Mouse (Mus musculus) spleen, adult 2 months (tissue): ENCODE measurements around the gene Efemp1. TPM values are rescaled to one million over a fixed set of nuclear protein-coding genes. Genes with fewer than 3 reads are reported as not detected.

Experiments used
- DNase-seq, 2 experiments: peaks; one replicate each; pipeline versions ENCODE4 v3.0.0 to v3.0.0-alpha.2; 2012 to 2021; ENCODE audit warnings: low spot score in 2 of 2, low read depth in 1 of 2
- H3K27ac ChIP-seq: fragments of 200-500 bp; 2 replicates; pipeline ENCODE4 v1.5.1; 2012; ENCODE audit warnings: low read length, inconsistent platforms; ENCODE audit not compliant: insufficient read depth
- H3K27me3 ChIP-seq: fragments of 200-500 bp; 2 replicates; pipeline ENCODE4 v1.6.1; 2012; ENCODE audit warnings: mild to moderate bottlenecking, moderate library complexity, low read length, inconsistent platforms; ENCODE audit not compliant: control insufficient read depth, insufficient read depth
- H3K36me3 ChIP-seq: fragments of 200-500 bp; 2 replicates; pipeline ENCODE4 v1.6.1; 2012; ENCODE audit warnings: mild to moderate bottlenecking, low read length, inconsistent platforms; ENCODE audit not compliant: control insufficient read depth, insufficient read depth
- H3K4me1 ChIP-seq: fragments of 200-500 bp; 2 replicates; pipeline ENCODE4 v1.6.1; 2011; ENCODE audit warnings: inconsistent platforms; ENCODE audit not compliant: control insufficient read depth, insufficient read depth, insufficient read length
- H3K4me3 ChIP-seq: fragments of 200-500 bp; 2 replicates; pipeline ENCODE4 v1.5.1; 2011; ENCODE audit warnings: mild to moderate bottlenecking, inconsistent platforms; ENCODE audit not compliant: insufficient read depth, insufficient read length; ENCODE audit errors: extremely low read depth
- CTCF ChIP-seq: fragments of 200-500 bp; IDR thresholded peaks from 2 replicates; pipeline ENCODE4 v1.5.1; 2011; ENCODE audit warnings: mild to moderate bottlenecking, inconsistent platforms; ENCODE audit not compliant: insufficient read depth, insufficient read length, insufficient replicate concordance; ENCODE audit errors: extremely low read depth
- POLR2A ChIP-seq: fragments of 200-500 bp; IDR thresholded peaks from 2 replicates; pipeline ENCODE4 v1.6.1; 2011; ENCODE audit warnings: low read depth, low read length, inconsistent platforms
- WGBS: fragments of 180-500 bp; shearing (Covaris S2); methylation state at CpG from one replicate; pipeline ENCODE4 v1.1.7; 2018; 5-methylcytosine and 5-hydroxymethylcytosine counted together
- polyA plus RNA-seq: library from polyadenylated mRNA; depleted of rRNA; stranded (reverse); fragments of >200 nt; gene quantifications from 2 replicates; pipeline ENCODE4 v1.2.3, GENCODE M21; 2012

Efemp1 gene
- polyA plus RNA-seq, 1 experiment, result 5.2 TPM

DNA sequence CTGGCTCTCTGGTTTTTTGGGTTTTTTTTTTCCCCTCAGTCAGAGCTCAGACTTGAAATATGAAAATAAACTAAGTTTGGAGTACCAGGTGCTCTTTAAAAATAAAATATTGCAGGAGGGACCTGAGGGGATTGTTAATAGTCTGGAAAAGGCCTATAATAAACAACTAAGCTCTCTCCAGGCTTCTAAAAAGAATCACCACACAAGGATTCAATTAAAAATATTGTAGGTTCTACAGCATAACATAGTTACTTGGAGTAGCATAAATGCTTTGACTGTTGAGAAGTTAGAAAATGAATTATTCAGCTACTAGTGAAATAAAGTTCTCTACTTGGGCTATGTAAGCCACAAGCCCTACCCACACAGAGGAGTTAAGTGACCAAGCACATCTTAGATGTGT, 17.9 kb upstream of the Efemp1 start:
- no peaks in the 10 kb centered on the region for H3K36me3 ChIP-seq
- H3K4me3 ChIP-seq, result no peak overlapping the region
- H3K27ac ChIP-seq, result no peak overlapping the region
- TF ChIP-seq POLR2A (no peak), CTCF (no peak)
- no peak for DNase-seq
- no peaks in the 10 kb centered on the region for H3K4me1 ChIP-seq
- H3K27me3 ChIP-seq, result no peaks in the 10 kb centered on the region

- Histone ChIP-seq H3K27ac (no peak overlapping the region), H3K36me3 (no peaks in the 10 kb centered on the region), H3K27me3 (no peaks in the 10 kb centered on the region), H3K4me3 (no peak overlapping the region), H3K4me1 (no peaks in the 10 kb centered on the region)
- no peak for DNase-seq
- TF ChIP-seq CTCF, result no peak
- TF ChIP-seq POLR2A, result no peak
These were observed 3.2 kb upstream of the Efemp1 start for GRCm38 (mm10) chr11:28849841-28850240.

DNA sequence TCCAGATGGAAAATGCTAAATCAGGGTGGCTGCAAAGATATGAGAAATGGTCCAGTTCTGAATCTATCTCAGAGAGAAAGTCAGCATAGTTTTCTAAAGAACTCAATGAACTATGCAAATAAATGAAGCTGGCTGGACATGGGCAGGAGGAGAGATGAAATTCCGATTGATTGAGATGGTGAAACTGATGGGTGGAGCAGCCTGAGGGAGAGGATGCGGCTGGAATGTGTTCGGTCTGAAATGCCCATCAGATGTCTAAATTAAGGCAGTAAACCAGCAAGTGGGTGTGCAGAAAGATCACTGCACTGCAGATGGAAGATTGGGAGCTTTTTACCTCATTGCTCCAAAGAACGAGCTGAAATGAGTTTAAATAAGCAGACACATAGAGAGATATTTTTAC, 1.4 kb upstream of the Efemp1 start:
- DNase-seq, result no peak
- no peaks in the 10 kb centered on the region for H3K27me3 ChIP-seq
- no peaks in the 10 kb centered on the region for H3K4me1 ChIP-seq
- no peak overlapping the region for H3K27ac ChIP-seq
- no peak for TF ChIP-seq POLR2A
- no peak for TF ChIP-seq CTCF
- no peaks in the 10 kb centered on the region for H3K36me3 ChIP-seq
- 92% methylated on average over 4 of the region's 4 CpGs for WGBS
- no peak overlapping the region for H3K4me3 ChIP-seq

DNA sequence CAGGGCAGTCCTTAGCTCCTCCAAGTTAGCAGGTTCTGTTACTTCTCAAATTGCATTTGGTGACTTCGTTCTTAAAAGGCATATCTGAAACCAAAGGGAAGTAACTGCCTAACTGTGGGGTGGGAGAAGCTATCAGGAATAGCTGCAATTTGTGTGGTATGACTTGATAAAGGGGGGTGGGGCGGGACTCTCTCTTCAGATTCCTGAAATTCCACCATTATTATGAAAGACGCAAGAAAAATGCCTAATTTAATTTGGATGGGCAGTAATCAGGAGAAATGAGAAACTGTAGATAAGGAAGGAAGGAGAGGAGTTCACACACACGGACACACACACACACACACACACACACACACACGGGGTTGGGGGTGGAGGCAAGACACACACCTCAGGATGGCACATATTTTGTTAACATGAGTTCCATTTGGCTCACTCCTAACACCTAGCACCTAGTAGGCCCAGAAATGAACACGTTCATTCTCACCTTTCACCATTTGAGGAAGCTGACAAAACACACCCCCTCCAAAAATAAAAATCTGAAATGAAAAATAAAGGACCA, 564 bp upstream of the Efemp1 start:
- Histone ChIP-seq H3K4me1 (no peaks in the 10 kb centered on the region), H3K36me3 (no peaks in the 10 kb centered on the region), H3K27ac (no peak overlapping the region), H3K27me3 (no peaks in the 10 kb centered on the region), H3K4me3 (no peak overlapping the region)
- TF ChIP-seq POLR2A, result no peak
- TF ChIP-seq CTCF, result no peak
- no peak for DNase-seq
- 34% methylated on average over 6 of the region's 6 CpGs for WGBS

DNA sequence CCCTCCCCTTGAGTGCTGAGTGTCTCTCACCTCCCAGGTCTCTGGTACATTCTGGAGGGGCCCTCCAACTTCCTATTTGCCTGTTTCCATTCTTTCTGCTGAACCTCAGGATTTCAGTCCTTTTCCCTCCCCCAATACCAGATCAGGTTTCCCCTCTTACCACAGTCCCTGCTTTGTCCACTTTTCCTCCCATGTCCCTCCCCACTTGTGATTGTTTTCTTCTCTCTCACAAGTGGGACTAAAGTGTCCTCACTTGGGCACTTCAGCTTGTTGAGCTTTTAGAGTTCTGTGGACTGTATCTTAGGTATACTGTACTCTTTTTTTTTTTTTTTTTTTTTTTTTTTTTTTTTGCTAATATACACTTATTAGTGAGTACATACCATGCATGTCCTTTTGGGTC, 6.1 kb downstream of the Efemp1 start:
- Histone ChIP-seq H3K27ac (no peak overlapping the region), H3K4me3 (no peak overlapping the region), H3K27me3 (no peaks in the 10 kb centered on the region), H3K36me3 (no peaks in the 10 kb centered on the region), H3K4me1 (no peaks in the 10 kb centered on the region)
- TF ChIP-seq CTCF, result no peak
- no peak for TF ChIP-seq POLR2A
- DNase-seq, result no peak

DNA sequence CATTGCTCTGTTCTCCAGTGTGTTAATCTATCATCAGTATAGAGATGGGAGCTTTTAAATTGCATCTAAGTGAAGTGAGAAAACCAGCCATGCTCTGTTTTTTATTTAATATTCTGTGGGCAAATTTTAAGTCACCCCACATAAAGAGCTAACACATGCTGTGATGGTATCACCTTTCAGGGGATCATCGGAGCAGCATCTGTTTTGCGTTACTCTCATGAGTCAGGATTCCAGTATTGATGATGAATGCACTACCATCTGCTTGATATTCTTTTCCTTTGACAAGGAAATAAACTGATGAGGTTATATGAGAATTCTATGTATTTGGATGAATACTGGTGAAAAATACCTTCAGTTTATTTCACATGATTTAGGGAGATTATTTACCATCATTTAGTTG, 16.1 kb downstream of the Efemp1 start:
- Histone ChIP-seq H3K27ac (no peak overlapping the region), H3K4me3 (no peak overlapping the region), H3K36me3 (no peaks in the 10 kb centered on the region), H3K4me1 (no peaks in the 10 kb centered on the region), H3K27me3 (no peaks in the 10 kb centered on the region)
- 92% methylated on average over 2 of the region's 2 CpGs for WGBS
- TF ChIP-seq CTCF, result no peak
- TF ChIP-seq POLR2A, result no peak
- no peak for DNase-seq

DNA sequence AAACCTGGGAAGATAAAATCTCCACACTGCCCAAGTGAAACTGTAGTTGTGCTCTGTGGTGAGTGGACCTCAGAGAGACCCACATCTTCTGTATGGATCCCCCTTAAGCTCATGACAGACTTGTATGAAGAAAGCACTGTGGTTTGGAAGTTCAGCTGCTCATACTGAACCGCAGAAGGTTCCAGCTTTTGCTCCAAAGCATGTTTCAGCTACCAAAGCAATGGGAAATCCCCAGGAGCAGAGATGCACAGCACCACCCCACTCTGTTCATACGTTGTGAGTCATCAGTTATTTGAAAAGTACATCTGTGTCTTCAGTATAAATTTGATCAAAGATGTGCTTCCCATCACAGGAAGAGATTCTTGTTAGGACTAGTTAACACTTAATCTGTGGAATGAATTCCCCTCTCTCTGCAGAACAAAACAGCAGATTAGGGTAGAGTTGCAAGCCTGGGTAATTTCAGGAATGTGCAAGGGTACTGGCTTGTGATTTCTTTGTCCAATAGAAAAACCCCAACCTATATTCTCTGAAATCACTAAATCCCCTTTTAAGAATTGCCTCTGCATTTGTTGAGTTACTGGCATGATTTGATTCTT, 28.5 kb downstream of the Efemp1 start:
- TF ChIP-seq CTCF, result no peak
- TF ChIP-seq POLR2A, result no peak
- H3K4me1 ChIP-seq, result no peaks in the 10 kb centered on the region
- no peak overlapping the region for H3K4me3 ChIP-seq
- DNase-seq, result no peak
- no peaks in the 10 kb centered on the region for H3K27me3 ChIP-seq
- H3K36me3 ChIP-seq, result no peaks in the 10 kb centered on the region
- H3K27ac ChIP-seq, result no peak overlapping the region
- 73% methylated on average over 2 of the region's 2 CpGs for WGBS
